Mouse (Mus musculus): ENCODE measurements around the gene Cdv3. TPM values are rescaled to one million over a fixed set of nuclear protein-coding genes. Genes with fewer than 3 reads are reported as not detected.
"Not testable (repeated sequence)": the region's sequence is repeated elsewhere in the genome, so short reads cannot be mapped to it uniquely, and the experiment has no call there.

Cdv3 gene
- polyA plus RNA-seq, 1 experiment: 348 TPM

GRCm38 (mm10) chr9:103364601-103365289, 895 bp downstream of the Cdv3 start:
- Histone ChIP-seq H3K9me3 (replicated peaks; ENCODE audit: control insufficient read depth, insufficient read depth, low read length, poor library complexity, severe bottlenecking) (no peaks in the 10 kb centered on the region), H3K4me3 (ENCODE audit: low read depth, low read length) (peak overlapping the region; percentile 100), H3K9ac (ENCODE audit: low read depth, poor library complexity, severe bottlenecking) (peak overlapping the region; percentile 98), H3K4me1 (ENCODE audit: control insufficient read depth, insufficient read depth, low read length) (no peaks in the 10 kb centered on the region), H3K36me3 (ENCODE audit: control insufficient read depth, insufficient read depth, low read length, poor library complexity, severe bottlenecking) (peaks cover 34% of the 10 kb centered on the region), H3K27ac (ENCODE audit: insufficient read depth, low read length) (peak overlapping the region; percentile 60), H3K27me3 (ENCODE audit: control insufficient read depth, insufficient read depth, low read length, poor library complexity, severe bottlenecking) (no peaks in the 10 kb centered on the region)
- no peak for TF ChIP-seq POLR2A (IDR thresholded peaks at IDR 0.05; ENCODE audit: insufficient read depth, low read length)
- no peak for TF ChIP-seq CTCF (IDR thresholded peaks at IDR 0.05; ENCODE audit: low read depth, low read length)
- no peak for TF ChIP-seq EP300 (IDR thresholded peaks at IDR 0.05; ENCODE audit: insufficient read depth, low read depth, low read length)

GRCm38 (mm10) chr9:103363730-103364417, 1.8 kb downstream of the Cdv3 start:
- no peaks in the 10 kb centered on the region for H3K4me1 ChIP-seq (ENCODE audit: control insufficient read depth, insufficient read depth, low read length)
- no peaks in the 10 kb centered on the region for H3K9me3 ChIP-seq (replicated peaks; ENCODE audit: control insufficient read depth, insufficient read depth, low read length, poor library complexity, severe bottlenecking)
- H3K36me3 ChIP-seq (ENCODE audit: control insufficient read depth, insufficient read depth, low read length, poor library complexity, severe bottlenecking): peaks cover 43% of the 10 kb centered on the region
- peak overlapping the region; percentile 60; the same call in 1 of the 2 replicates for H3K27ac ChIP-seq (ENCODE audit: insufficient read depth, low read length)
- TF ChIP-seq EP300 (IDR thresholded peaks at IDR 0.05; ENCODE audit: insufficient read depth, low read depth, low read length) (no peak), POLR2A (IDR thresholded peaks at IDR 0.05; ENCODE audit: insufficient read depth, low read length) (no peak), CTCF (IDR thresholded peaks at IDR 0.05; ENCODE audit: low read depth, low read length) (no peak)
- peak overlapping the region; percentile 98 for H3K9ac ChIP-seq (ENCODE audit: low read depth, poor library complexity, severe bottlenecking)
- H3K4me3 ChIP-seq (ENCODE audit: low read depth, low read length): peak overlapping the region; percentile 100
- no peaks in the 10 kb centered on the region for H3K27me3 ChIP-seq (ENCODE audit: control insufficient read depth, insufficient read depth, low read length, poor library complexity, severe bottlenecking)

- TF ChIP-seq POLR2A (IDR thresholded peaks at IDR 0.05; ENCODE audit: insufficient read depth, low read length) (no peak), EP300 (IDR thresholded peaks at IDR 0.05; ENCODE audit: insufficient read depth, low read depth, low read length) (no peak), CTCF (IDR thresholded peaks at IDR 0.05; ENCODE audit: low read depth, low read length) (no peak)
- Histone ChIP-seq H3K4me1 (ENCODE audit: control insufficient read depth, insufficient read depth, low read length) (no peaks in the 10 kb centered on the region), H3K27me3 (ENCODE audit: control insufficient read depth, insufficient read depth, low read length, poor library complexity, severe bottlenecking) (no peaks in the 10 kb centered on the region), H3K9me3 (replicated peaks; ENCODE audit: control insufficient read depth, insufficient read depth, low read length, poor library complexity, severe bottlenecking) (no peaks in the 10 kb centered on the region), H3K36me3 (ENCODE audit: control insufficient read depth, insufficient read depth, low read length, poor library complexity, severe bottlenecking) (peaks cover 51% of the 10 kb centered on the region), H3K9ac (ENCODE audit: low read depth, poor library complexity, severe bottlenecking) (peak overlapping the region; percentile 98), H3K27ac (ENCODE audit: insufficient read depth, low read length) (no peak overlapping the region), H3K4me3 (ENCODE audit: low read depth, low read length) (peak overlapping the region; percentile 67)
These were observed 2.6 kb downstream of the Cdv3 start for GRCm38 (mm10) chr9:103363088-103363487.

- H3K27me3 ChIP-seq (ENCODE audit: control insufficient read depth, insufficient read depth, low read length, poor library complexity, severe bottlenecking): no peaks in the 10 kb centered on the region
- H3K4me1 ChIP-seq (ENCODE audit: control insufficient read depth, insufficient read depth, low read length): no peaks in the 10 kb centered on the region
- no peak overlapping the region for H3K9ac ChIP-seq (ENCODE audit: low read depth, poor library complexity, severe bottlenecking)
- H3K36me3 ChIP-seq (ENCODE audit: control insufficient read depth, insufficient read depth, low read length, poor library complexity, severe bottlenecking): peaks cover 71% of the 10 kb centered on the region
- no peak overlapping the region for H3K4me3 ChIP-seq (ENCODE audit: low read depth, low read length)
- no peak overlapping the region for H3K27ac ChIP-seq (ENCODE audit: insufficient read depth, low read length)
- H3K9me3 ChIP-seq (replicated peaks; ENCODE audit: control insufficient read depth, insufficient read depth, low read length, poor library complexity, severe bottlenecking): no peaks in the 10 kb centered on the region
- no peak for TF ChIP-seq EP300 (IDR thresholded peaks at IDR 0.05; ENCODE audit: insufficient read depth, low read depth, low read length)
- TF ChIP-seq CTCF (IDR thresholded peaks at IDR 0.05; ENCODE audit: low read depth, low read length): no peak
- TF ChIP-seq POLR2A (IDR thresholded peaks at IDR 0.05; ENCODE audit: insufficient read depth, low read length): no peak
These were observed 5.0 kb downstream of the Cdv3 start for GRCm38 (mm10) chr9:103360642-103361041.

- H3K36me3 ChIP-seq (ENCODE audit: control insufficient read depth, insufficient read depth, low read length, poor library complexity, severe bottlenecking): peaks cover 74% of the 10 kb centered on the region
- H3K27ac ChIP-seq (ENCODE audit: insufficient read depth, low read length): no peak overlapping the region
- no peak overlapping the region for H3K4me3 ChIP-seq (ENCODE audit: low read depth, low read length)
- no peak for TF ChIP-seq EP300 (IDR thresholded peaks at IDR 0.05; ENCODE audit: insufficient read depth, low read depth, low read length)
- no peak for TF ChIP-seq POLR2A (IDR thresholded peaks at IDR 0.05; ENCODE audit: insufficient read depth, low read length)
- no peak for TF ChIP-seq CTCF (IDR thresholded peaks at IDR 0.05; ENCODE audit: low read depth, low read length)
- no peaks in the 10 kb centered on the region for H3K9me3 ChIP-seq (replicated peaks; ENCODE audit: control insufficient read depth, insufficient read depth, low read length, poor library complexity, severe bottlenecking)
- no peak overlapping the region for H3K9ac ChIP-seq (ENCODE audit: low read depth, poor library complexity, severe bottlenecking)
- no peaks in the 10 kb centered on the region for H3K4me1 ChIP-seq (ENCODE audit: control insufficient read depth, insufficient read depth, low read length)
- no peaks in the 10 kb centered on the region for H3K27me3 ChIP-seq (ENCODE audit: control insufficient read depth, insufficient read depth, low read length, poor library complexity, severe bottlenecking)
These were observed 7.1 kb downstream of the Cdv3 start for GRCm38 (mm10) chr9:103358545-103358944.

GRCm38 (mm10) chr9:103357893-103358292, 7.7 kb downstream of the Cdv3 start:
- Histone ChIP-seq H3K27ac (ENCODE audit: insufficient read depth, low read length) (no peak overlapping the region), H3K4me1 (ENCODE audit: control insufficient read depth, insufficient read depth, low read length) (no peaks in the 10 kb centered on the region), H3K4me3 (ENCODE audit: low read depth, low read length) (no peak overlapping the region), H3K36me3 (ENCODE audit: control insufficient read depth, insufficient read depth, low read length, poor library complexity, severe bottlenecking) (peaks cover 67% of the 10 kb centered on the region), H3K9me3 (replicated peaks; ENCODE audit: control insufficient read depth, insufficient read depth, low read length, poor library complexity, severe bottlenecking) (no peaks in the 10 kb centered on the region), H3K9ac (ENCODE audit: low read depth, poor library complexity, severe bottlenecking) (no peak overlapping the region), H3K27me3 (ENCODE audit: control insufficient read depth, insufficient read depth, low read length, poor library complexity, severe bottlenecking) (no peaks in the 10 kb centered on the region)
- no peak for TF ChIP-seq POLR2A (IDR thresholded peaks at IDR 0.05; ENCODE audit: insufficient read depth, low read length)
- no peak for TF ChIP-seq CTCF (IDR thresholded peaks at IDR 0.05; ENCODE audit: low read depth, low read length)

GRCm38 (mm10) chr9:103353500-103354260, 12.0 kb downstream of the Cdv3 start:
- not testable (repeated sequence) for H3K4me3 ChIP-seq (ENCODE audit: low read depth, low read length); H3K27ac ChIP-seq (ENCODE audit: insufficient read depth, low read length); H3K9ac ChIP-seq (ENCODE audit: low read depth, poor library complexity, severe bottlenecking); H3K9me3 ChIP-seq (replicated peaks; ENCODE audit: control insufficient read depth, insufficient read depth, low read length, poor library complexity, severe bottlenecking); H3K27me3 ChIP-seq (ENCODE audit: control insufficient read depth, insufficient read depth, low read length, poor library complexity, severe bottlenecking); H3K4me1 ChIP-seq (ENCODE audit: control insufficient read depth, insufficient read depth, low read length)
- H3K36me3 ChIP-seq (ENCODE audit: control insufficient read depth, insufficient read depth, low read length, poor library complexity, severe bottlenecking): peaks cover 69% of the 10 kb centered on the region

Measured in ES-Bruce4 (cell line).